In genomic region chr1:172305635-172306034, GRCm38 (mm10) we compare ENCODE assay signal across 18 mouse cellular contexts. TPM values are rescaled to one million over a fixed set of nuclear protein-coding genes. Genes with fewer than 3 reads are reported as not detected.
DNase-seq lines count a peak whose midpoint lies in the region; ATAC-seq and TF ChIP-seq lines count a peak whose summit lies in the region.
"Had no signal": no experiment of that assay in that cellular context is flagged by ENCODE, and none has a peak within 500 bp of the region (broad histone marks: within the 10 kb centered on the region; RNA-seq: fewer than 3 reads in every experiment).

No protein-coding gene starts in this region.

- intact Hi-C loops in left cerebral cortex, postnatal 25 days (cut with DNase I) = no loop called here

- peaks cover 4% of the 10 kb centered on the region; the same call in 1 of the 2 replicates for H3K4me1 ChIP-seq in kidney, adult 2 months (ENCODE audit: control insufficient read depth, insufficient read depth, low read length)
- peaks cover 2% of the 10 kb centered on the region for H3K4me1 ChIP-seq in testis, adult 2 months (ENCODE audit: control insufficient read depth, insufficient read depth, low read length)

- peak; percentile 56 for DNase-seq in adrenal gland, postnatal 14 days
- DNase-seq in adrenal gland, adult 18-20 months (ENCODE audit: low spot score in 2 of 2) = no peak
- DNase-seq in kidney, adult 2 months = no peak
- no peak for DNase-seq in kidney, postnatal 14 days
- no peak for DNase-seq in testis, postnatal 14 days (ENCODE audit: low spot score)
- DNase-seq in left cerebral cortex, postnatal 25 days (ENCODE audit: low spot score in 2 of 2) = no peak
- DNase-seq: cerebellum, adult 18-20 months; kidney, postnatal 4 days; left cerebral cortex, postnatal 4 days; thymus, adult 2 months had no signal

- H3K36me3 ChIP-seq in kidney, adult 2 months (ENCODE audit: control insufficient read depth, insufficient read depth, low read length) = no peaks in the 10 kb centered on the region
- no peaks in the 10 kb centered on the region for H3K36me3 ChIP-seq in testis, adult 2 months (ENCODE audit: control insufficient read depth, insufficient read depth, low read length)

- ATAC-seq in megakaryocyte-erythroid progenitor cell, adult 5-6 weeks (replicated peaks; ENCODE audit: low FRiP score, low TSS enrichment, poor library complexity, severe bottlenecking) = no peak

- peak; percentile 30; the same call in 1 of the 2 replicates for TF ChIP-seq CTCF in kidney, adult 2 months (conservative IDR thresholded peaks at IDR 0.05; ENCODE audit: insufficient read depth, insufficient read length, low read depth, low read length)
- no peak for TF ChIP-seq CTCF in testis, adult 2 months (IDR thresholded peaks at IDR 0.05; ENCODE audit: control insufficient read depth, insufficient read depth, insufficient replicate concordance, low read depth, low read length)

- no peak overlapping the region for H3K4me3 ChIP-seq in kidney, adult 2 months (ENCODE audit: insufficient read depth, low read depth, low read length)
- H3K4me3 ChIP-seq in testis, adult 2 months (ENCODE audit: control insufficient read depth, low read depth, low read length) = no peak overlapping the region

- no peak for TF ChIP-seq POLR2A in kidney, adult 2 months (IDR thresholded peaks at IDR 0.05; ENCODE audit: low read depth, low read length)
- TF ChIP-seq POLR2A in testis, adult 2 months (IDR thresholded peaks at IDR 0.05; ENCODE audit: control insufficient read depth, low read depth, low read length) = no peak

- H3K27ac ChIP-seq in kidney, adult 2 months (ENCODE audit: insufficient read depth, low read depth, low read length) = no peak overlapping the region
- peak overlapping the region; percentile 57 for H3K27ac ChIP-seq in testis, adult 2 months (ENCODE audit: control insufficient read depth, insufficient read depth, low read depth, low read length)
- H3K27ac ChIP-seq: hindbrain, embryonic 14.5 days had no signal

- H3K27me3 ChIP-seq in kidney, adult 2 months (replicated peaks; ENCODE audit: control insufficient read depth, insufficient read depth, low read length) = no peaks in the 10 kb centered on the region
- no peaks in the 10 kb centered on the region for H3K27me3 ChIP-seq in testis, adult 2 months (ENCODE audit: control insufficient read depth, insufficient read depth, low read length)

- WGBS in kidney, adult 2 months = 78% methylated on average over 3 of the region's 3 CpGs

RNA-seq across cellular contexts. Expression of gene Atp1a2, which starts 7.8 kb away (rescaled TPM):
- 315 and 342 TPM in 2 replicates for total RNA-seq in adrenal gland, postnatal 14 days (2021)
- 100 to 1,000 TPM; 128 to 221 TPM for total RNA-seq in adrenal gland, adult 18-20 months (2021)
- polyA plus RNA-seq in kidney, adult 2 months (2012; rRNA removed) = 21.5 and 36.4 TPM in 2 replicates
- 12.4 and 17.3 TPM in 2 replicates for polyA plus RNA-seq in testis, adult 2 months (2012; rRNA removed)
- 100 to 1,000 TPM; 610 to 694 TPM for total RNA-seq in left cerebral cortex, postnatal 25 days (2021)
- total RNA-seq in megakaryocyte-erythroid progenitor cell, adult 5-6 weeks (2014; fragmentation: Nextera tagmentation) = not detected in 2 replicates
- total RNA-seq in megakaryocyte-erythroid progenitor cell, adult 5-6 weeks (2017) = not detected in 2 replicates
- total RNA-seq: megakaryocyte progenitor cell, adult 5-6 weeks had no signal

RNA-seq across cellular contexts. Expression of gene Kcnj9, which starts 23.5 kb away (rescaled TPM):
- 0.07 and 0.30 TPM in 2 replicates for total RNA-seq in adrenal gland, postnatal 14 days (2021)
- under 1 TPM in 1 of 2 experiments, not detected in 1; 0.22 TPM for total RNA-seq in adrenal gland, adult 18-20 months (2021)
- polyA plus RNA-seq in kidney, adult 2 months (2012; rRNA removed) = 0.06 and 0.11 TPM in 2 replicates
- polyA plus RNA-seq in testis, adult 2 months (2012; rRNA removed) = 40.4 and 41.2 TPM in 2 replicates
- 100 to 1,000 TPM; 126 to 139 TPM for total RNA-seq in left cerebral cortex, postnatal 25 days (2021)
- total RNA-seq in megakaryocyte-erythroid progenitor cell, adult 5-6 weeks (2014; fragmentation: Nextera tagmentation) = not detected in 2 replicates
- not detected in 2 replicates for total RNA-seq in megakaryocyte-erythroid progenitor cell, adult 5-6 weeks (2017)
- total RNA-seq: heart, adult 8-10 months; megakaryocyte progenitor cell, adult 5-6 weeks had no signal

RNA-seq across cellular contexts. Expression of gene Kcnj10, which starts 35.4 kb away (rescaled TPM):
- 0.70 and 0.79 TPM in 2 replicates for total RNA-seq in adrenal gland, postnatal 14 days (2021)
- total RNA-seq in adrenal gland, adult 18-20 months (2021) = 1 to 10 TPM; 1.3 to 1.5 TPM
- 17.0 and 17.1 TPM in 2 replicates for polyA plus RNA-seq in kidney, adult 2 months (2012; rRNA removed)
- polyA plus RNA-seq in testis, adult 2 months (2012; rRNA removed) = 0.06 TPM in 2 replicates
- total RNA-seq in left cerebral cortex, postnatal 25 days (2021) = 10 to 100 TPM; 85.4 to 99.8 TPM
- total RNA-seq in megakaryocyte-erythroid progenitor cell, adult 5-6 weeks (2014; fragmentation: Nextera tagmentation) = not detected in 2 replicates
- total RNA-seq in megakaryocyte-erythroid progenitor cell, adult 5-6 weeks (2017) = 0.15 and 0.75 TPM in 2 replicates

RNA-seq across cellular contexts. Expression of gene Igsf8, which starts 44.2 kb away (rescaled TPM):
- total RNA-seq in adrenal gland, postnatal 14 days (2021) = 23.9 and 26.1 TPM in 2 replicates
- total RNA-seq in adrenal gland, adult 18-20 months (2021) = 10 to 100 TPM; 20.8 to 27.8 TPM
- polyA plus RNA-seq in kidney, adult 2 months (2012; rRNA removed) = 54.3 and 57.7 TPM in 2 replicates
- polyA plus RNA-seq in testis, adult 2 months (2012; rRNA removed) = 43.9 and 52.2 TPM in 2 replicates
- total RNA-seq in left cerebral cortex, postnatal 25 days (2021) = 100 to 1,000 TPM; 232 to 242 TPM
- 9.3 and 23.6 TPM in 2 replicates for total RNA-seq in megakaryocyte-erythroid progenitor cell, adult 5-6 weeks (2014; fragmentation: Nextera tagmentation)
- 9.7 and 16.4 TPM in 2 replicates for total RNA-seq in megakaryocyte-erythroid progenitor cell, adult 5-6 weeks (2017)

RNA-seq across cellular contexts. Expression of gene Atp1a4, which starts 47.4 kb away (rescaled TPM):
- 0.22 and 0.41 TPM in 2 replicates for total RNA-seq in adrenal gland, postnatal 14 days (2021)
- total RNA-seq in adrenal gland, adult 18-20 months (2021) = 1 to 10 TPM in 1 of 2 experiments, under 1 TPM in 1; 0.42 to 3.7 TPM
- polyA plus RNA-seq in kidney, adult 2 months (2012; rRNA removed) = 0.09 and 0.11 TPM in 2 replicates
- 322 and 331 TPM in 2 replicates for polyA plus RNA-seq in testis, adult 2 months (2012; rRNA removed)
- total RNA-seq in left cerebral cortex, postnatal 25 days (2021) = not detected
- total RNA-seq in megakaryocyte-erythroid progenitor cell, adult 5-6 weeks (2014; fragmentation: Nextera tagmentation) = not detected in 2 replicates
- not detected in 2 replicates for total RNA-seq in megakaryocyte-erythroid progenitor cell, adult 5-6 weeks (2017)
- total RNA-seq: heart, adult 8-10 months; megakaryocyte progenitor cell, adult 5-6 weeks had no signal
- polyA plus RNA-seq: activated CD4-positive, CD25-positive, alpha-beta regulatory T cell, adult 4 months; embryonic facial prominence, embryonic 14.5 days; neural tube, embryonic 14.5 days had no signal

Comparison
In these comparisons a context has a peak if more than half of its experiments do, and no peak if none do; other contexts are left out.
1. RNA of gene Atp1a2, which starts 7.8 kb away (total RNA-seq): 610 to 694 TPM in left cerebral cortex, postnatal 25 days, 315 to 342 TPM in adrenal gland, postnatal 14 days and 128 to 221 TPM in adrenal gland, adult 18-20 months; not detected in megakaryocyte-erythroid progenitor cell, adult 5-6 weeks; every median in the first group is over 100 times any median in the second.
2. RNA of gene Kcnj9, which starts 23.5 kb away (total RNA-seq): 126 to 139 TPM in left cerebral cortex, postnatal 25 days; 0.22 TPM in adrenal gland, adult 18-20 months, 0.07 to 0.30 TPM in adrenal gland, postnatal 14 days and not detected in megakaryocyte-erythroid progenitor cell, adult 5-6 weeks; every median in the first group is over 10 times any median in the second.
3. RNA of gene Kcnj10, which starts 35.4 kb away (total RNA-seq): 85.4 to 99.8 TPM in left cerebral cortex, postnatal 25 days; 1.3 to 1.5 TPM in adrenal gland, adult 18-20 months, 0.15 to 0.75 TPM in megakaryocyte-erythroid progenitor cell, adult 5-6 weeks and 0.70 to 0.79 TPM in adrenal gland, postnatal 14 days; every median in the first group is over 10 times any median in the second.